Mouse (Mus musculus) limb, embryonic 13.5 days (tissue): ENCODE measurements around the gene Cx3cr1. TPM values are rescaled to one million over a fixed set of nuclear protein-coding genes. Genes with fewer than 3 reads are reported as not detected.
"Not testable (repeated sequence)": the region's sequence is repeated elsewhere in the genome, so short reads cannot be mapped to it uniquely, and the experiment has no call there.

Source experiments
- ATAC-seq: fragments of 200-750 bp; cut with Nextera tagmentation; 2 replicates; pipeline ENCODE4 v1.8.0; 2017; ENCODE audit warnings: low read depth, moderate number of reproducible peaks, moderate TSS enrichment; ENCODE audit not compliant: low FRiP score
- H3K27ac ChIP-seq: fragments of 300-500 bp; sonication (generic); 2 replicates; pipeline ENCODE4 v1.5.1; 2015; ENCODE audit warnings: inconsistent platforms, mild to moderate bottlenecking, moderate library complexity
- H3K27me3 ChIP-seq: fragments of 300-500 bp; sonication (generic); 2 replicates; pipeline ENCODE4 v1.6.1; 2015; ENCODE audit warnings: mild to moderate bottlenecking, inconsistent platforms
- H3K36me3 ChIP-seq: fragments of 300-500 bp; sonication (generic); 2 replicates; pipeline ENCODE4 v1.6.1; 2015; ENCODE audit warnings: inconsistent platforms, mild to moderate bottlenecking, moderate library complexity
- H3K4me1 ChIP-seq: fragments of 300-500 bp; sonication (generic); 2 replicates; pipeline ENCODE4 v1.6.1; 2015; ENCODE audit warnings: inconsistent platforms
- H3K4me2 ChIP-seq: fragments of 300-500 bp; sonication (generic); replicated peaks from 2 replicates; pipeline ENCODE4 v1.6.1; 2015; ENCODE audit warnings: inconsistent platforms, mild to moderate bottlenecking, moderate library complexity
- H3K4me3 ChIP-seq: fragments of 300-500 bp; sonication (generic); 2 replicates; pipeline ENCODE4 v1.5.1; 2015; ENCODE audit warnings: moderate library complexity, mild to moderate bottlenecking, inconsistent platforms
- H3K9ac ChIP-seq: fragments of 300-500 bp; sonication (generic); 2 replicates; pipeline ENCODE4 v1.6.1; 2015; ENCODE audit warnings: mild to moderate bottlenecking, inconsistent platforms
- H3K9me3 ChIP-seq: fragments of 300-500 bp; sonication (generic); 2 replicates; pipeline ENCODE4 v1.6.1; 2016; ENCODE audit warnings: inconsistent platforms
- WGBS: fragments of 180-500 bp; shearing (Covaris S2); methylation state at CpG from one replicate; pipeline ENCODE4 v1.1.7; 2015; 5-methylcytosine and 5-hydroxymethylcytosine counted together
- polyA plus RNA-seq: library from polyadenylated mRNA; unstranded; fragments of >200 nt; fragmentation: Nextera tagmentation; extraction: Ambion mirVana; gene quantifications from 2 replicates; pipeline ENCODE4 v1.2.1, GENCODE M21; 2015

Gene Cx3cr1
- polyA plus RNA-seq, 1 experiment from 2014 or later = 11.0 TPM

DNA sequence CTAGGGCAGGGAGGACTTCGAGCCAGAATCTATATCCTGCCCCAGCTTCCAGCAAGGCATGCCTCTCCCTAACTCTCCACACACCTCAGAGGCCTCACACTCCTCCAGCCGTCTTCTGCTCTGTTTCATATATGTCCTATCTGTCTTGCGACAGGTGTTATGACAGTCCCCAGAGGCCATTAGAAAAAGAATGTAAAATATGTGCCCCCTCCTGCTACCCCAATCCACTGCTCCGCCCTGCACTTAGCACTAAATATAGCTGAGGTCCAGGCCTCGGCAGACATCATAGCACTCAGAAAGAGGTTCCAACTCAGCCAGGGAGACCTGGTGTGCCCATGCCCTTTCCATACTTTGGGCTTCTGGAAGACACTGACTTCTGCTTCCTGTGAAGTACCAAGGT, 48.5 kb downstream of the Cx3cr1 start:
- Histone ChIP-seq H3K9me3 (no peaks in the 10 kb centered on the region), H3K36me3 (no peaks in the 10 kb centered on the region), H3K4me3 (no peak overlapping the region), H3K4me2 (no peak overlapping the region), H3K9ac (no peak overlapping the region), H3K27ac (peak overlapping the region; percentile 67; the same call in 1 of the 2 replicates), H3K4me1 (peaks cover 15% of the 10 kb centered on the region), H3K27me3 (no peaks in the 10 kb centered on the region)
- 64% methylated on average over 5 of the region's 5 CpGs for WGBS
- peak; percentile 26; the same call in 1 of the 2 replicates for ATAC-seq

DNA sequence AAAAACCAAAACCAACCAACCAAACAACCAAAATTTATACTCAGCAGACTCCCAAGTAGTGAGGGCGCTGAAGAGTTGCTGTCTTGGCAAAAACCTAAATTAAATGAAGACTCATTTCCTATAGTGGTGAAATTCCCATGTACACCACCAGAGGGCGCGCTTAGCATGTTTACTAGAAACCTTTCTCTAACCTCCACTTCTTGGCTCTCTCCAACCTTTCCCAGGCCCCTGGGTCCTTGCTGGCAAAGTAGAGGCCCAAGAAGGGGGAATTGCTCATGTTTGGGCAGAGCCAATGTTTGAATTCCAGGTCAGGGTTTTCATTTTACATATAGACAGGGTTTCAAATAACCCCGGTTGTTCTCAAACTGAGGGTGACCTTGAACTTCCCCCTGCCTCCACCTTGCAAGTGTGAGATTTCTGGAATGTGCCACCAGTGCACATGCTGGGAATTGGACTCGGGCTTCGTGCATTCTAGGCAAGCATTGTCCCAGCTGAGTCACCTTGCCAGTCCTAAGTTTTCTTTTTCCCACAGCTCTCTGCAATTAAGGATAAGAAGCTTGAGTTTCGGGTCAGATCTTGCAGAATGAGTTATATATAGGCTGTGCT, 49.3 kb downstream of the Cx3cr1 start:
- Histone ChIP-seq H3K27ac (peak overlapping the region; percentile 67), H3K4me2 (no peak overlapping the region), H3K36me3 (no peaks in the 10 kb centered on the region), H3K27me3 (no peaks in the 10 kb centered on the region), H3K4me1 (peaks cover 15% of the 10 kb centered on the region), H3K9ac (no peak overlapping the region), H3K4me3 (no peak overlapping the region), H3K9me3 (no peaks in the 10 kb centered on the region)
- 34% methylated on average over 7 of the region's 7 CpGs for WGBS
- no peak for ATAC-seq

DNA sequence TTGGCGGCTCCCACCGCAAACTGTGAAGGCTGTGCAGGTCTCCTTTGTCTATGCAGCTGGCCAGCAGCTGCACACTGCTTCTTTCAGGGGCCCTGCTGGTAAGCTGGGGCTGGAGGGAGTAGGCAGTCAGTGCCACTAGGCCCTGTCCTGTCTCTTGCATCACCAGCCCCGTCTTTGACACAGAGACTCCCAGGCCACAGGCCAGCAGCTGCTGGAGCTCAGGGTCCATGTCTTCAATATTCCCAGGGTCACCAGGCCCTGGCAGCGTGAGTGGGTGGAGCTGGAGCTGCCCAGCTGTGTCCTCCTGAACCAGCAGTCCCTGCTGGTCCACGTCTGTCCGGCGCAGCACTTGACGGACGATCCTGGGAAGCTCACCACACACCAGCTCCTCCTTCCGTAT, 52.7 kb downstream of the Cx3cr1 start:
- no peaks in the 10 kb centered on the region for H3K9me3 ChIP-seq
- no peak overlapping the region for H3K27ac ChIP-seq
- 76% methylated on average over 10 of the region's 10 CpGs for WGBS
- no peak overlapping the region for H3K4me2 ChIP-seq
- no peaks in the 10 kb centered on the region for H3K36me3 ChIP-seq
- no peak overlapping the region for H3K4me3 ChIP-seq
- H3K27me3 ChIP-seq = 0 out of 2 replicates have a peak, but pooled peaks cover 4% of the 10 kb centered on the region
- no peak overlapping the region for H3K9ac ChIP-seq
- H3K4me1 ChIP-seq = peaks cover 15% of the 10 kb centered on the region
- no peak for ATAC-seq

DNA sequence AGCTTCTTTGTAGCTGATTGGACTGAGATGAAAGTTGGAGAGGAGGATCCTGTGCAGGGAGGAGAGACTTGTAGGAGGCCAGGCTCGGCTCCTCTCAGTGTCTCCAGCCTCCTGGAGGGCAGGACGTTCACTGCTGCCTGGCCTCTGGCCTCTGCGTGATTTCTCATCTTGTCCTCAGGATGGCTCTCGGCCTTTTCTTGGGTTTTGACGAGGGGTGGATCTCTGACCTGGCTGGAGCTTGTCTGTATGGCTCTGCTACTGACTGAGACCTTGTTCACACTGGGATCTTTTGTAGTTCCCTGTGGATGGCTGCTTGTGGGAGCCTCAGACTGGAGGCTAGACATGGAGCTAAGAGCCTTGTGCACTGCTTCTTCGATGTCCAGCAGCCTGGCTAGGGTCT, 54.9 kb downstream of the Cx3cr1 start:
- H3K36me3 ChIP-seq = no peaks in the 10 kb centered on the region
- H3K4me1 ChIP-seq = peaks cover 12% of the 10 kb centered on the region; the same call in 1 of the 2 replicates
- 0 out of 2 replicates have a peak, but pooled peaks cover 4% of the 10 kb centered on the region for H3K27me3 ChIP-seq
- no peak overlapping the region for H3K9ac ChIP-seq
- H3K9me3 ChIP-seq = no peaks in the 10 kb centered on the region
- H3K27ac ChIP-seq = no peak overlapping the region
- H3K4me2 ChIP-seq = no peak overlapping the region
- no peak overlapping the region for H3K4me3 ChIP-seq
- WGBS = 56% methylated on average over 6 of the region's 6 CpGs
- no peak for ATAC-seq

DNA sequence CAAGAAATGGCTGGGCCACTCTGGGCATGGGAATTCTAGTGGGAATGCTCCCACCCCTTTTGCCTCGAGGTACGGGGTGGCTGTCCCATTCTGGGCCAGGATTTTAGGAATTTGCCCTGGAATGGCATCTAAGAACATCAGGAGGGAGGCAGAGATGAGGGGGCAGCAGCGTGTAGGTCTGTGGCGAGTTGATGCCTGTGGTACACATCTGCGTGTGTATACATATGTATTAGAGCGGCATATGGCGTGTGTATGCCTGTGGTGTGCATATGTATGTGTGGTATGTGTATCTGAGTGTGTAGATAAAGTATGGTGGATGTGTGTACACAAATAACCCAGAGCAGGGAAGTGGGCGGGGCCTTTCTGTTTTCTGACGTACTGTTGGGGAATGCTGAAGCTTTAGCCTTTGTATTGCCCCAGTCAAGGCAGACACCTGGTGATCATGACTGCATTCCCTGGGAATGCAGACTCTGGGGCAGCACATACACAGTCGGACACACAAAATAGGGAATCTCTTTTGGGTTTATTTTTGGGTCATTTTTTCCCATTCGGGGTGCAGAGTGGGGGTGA, 56.3 kb downstream of the Cx3cr1 start:
- 69% methylated on average over 11 of the region's 11 CpGs for WGBS

DNA sequence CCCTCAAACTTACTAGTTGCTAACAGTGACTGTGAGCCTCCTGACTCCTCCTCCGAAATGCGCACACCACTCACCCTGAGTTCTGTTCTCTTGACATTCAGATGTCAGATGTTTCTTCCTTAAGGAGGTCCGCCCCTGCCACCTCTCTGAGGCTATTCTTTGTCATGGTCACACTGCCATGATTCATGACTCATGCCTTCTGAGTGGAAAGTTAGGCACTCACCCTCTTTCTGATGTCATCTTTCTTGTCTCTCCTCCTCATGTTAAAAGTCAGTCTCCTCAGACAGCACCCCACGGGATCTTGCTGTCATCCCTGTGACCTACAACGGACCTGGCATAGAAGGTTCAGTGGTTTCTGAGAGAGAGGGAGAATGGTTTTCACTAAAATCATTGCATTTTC, 56.9 kb downstream of the Cx3cr1 start:
- Histone ChIP-seq H3K27me3 (0 out of 2 replicates have a peak, but pooled peaks cover 4% of the 10 kb centered on the region), H3K9me3 (0 out of 2 replicates have a peak, but pooled peaks cover 4% of the 10 kb centered on the region), H3K9ac (no peak overlapping the region), H3K27ac (no peak overlapping the region), H3K4me1 (peaks cover 12% of the 10 kb centered on the region; the same call in 1 of the 2 replicates), H3K4me2 (no peak overlapping the region), H3K4me3 (no peak overlapping the region), H3K36me3 (no peaks in the 10 kb centered on the region)
- 75% methylated on average over 5 of the region's 5 CpGs for WGBS
- no peak for ATAC-seq

More for the DNA sequence above, 56.3 kb downstream of the Cx3cr1 start:
- no peaks in the 10 kb centered on the region for H3K9me3 ChIP-seq
- peaks cover 12% of the 10 kb centered on the region; the same call in 1 of the 2 replicates for H3K4me1 ChIP-seq
- no peak overlapping the region for H3K9ac ChIP-seq
- no peaks in the 10 kb centered on the region for H3K36me3 ChIP-seq
- no peak overlapping the region for H3K4me3 ChIP-seq
- H3K4me2 ChIP-seq = no peak overlapping the region
- ATAC-seq = no peak
- 0 out of 2 replicates have a peak, but pooled peaks cover 4% of the 10 kb centered on the region for H3K27me3 ChIP-seq
- no peak overlapping the region for H3K27ac ChIP-seq

DNA sequence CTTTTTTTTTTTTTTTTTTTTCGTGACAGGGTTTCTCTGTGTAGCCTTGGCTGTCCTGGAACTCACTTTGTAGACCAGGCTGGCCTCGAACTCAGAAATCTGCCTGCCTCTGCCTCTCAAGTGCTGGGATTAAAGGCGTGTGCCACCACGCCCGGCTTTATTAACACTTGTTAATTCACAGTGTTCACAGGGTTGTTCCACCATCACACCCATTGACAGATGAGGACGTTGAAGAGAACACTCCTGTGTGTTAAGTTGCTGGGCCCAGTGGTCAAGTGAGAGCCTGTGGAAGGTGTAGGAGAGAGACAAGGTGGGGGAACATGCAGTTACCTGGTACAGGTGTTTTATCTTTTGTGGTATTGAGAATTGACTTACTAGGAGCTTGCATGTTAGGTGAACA, 57.5 kb downstream of the Cx3cr1 start:
- 82% methylated on average over 6 of the region's 6 CpGs for WGBS
- H3K9me3 ChIP-seq, H3K9ac ChIP-seq, H3K27ac ChIP-seq, H3K4me3 ChIP-seq, H3K27me3 ChIP-seq, H3K4me2 ChIP-seq, H3K36me3 ChIP-seq, ATAC-seq: not testable (repeated sequence)
- peaks cover 12% of the 10 kb centered on the region; the same call in 1 of the 2 replicates for H3K4me1 ChIP-seq

DNA sequence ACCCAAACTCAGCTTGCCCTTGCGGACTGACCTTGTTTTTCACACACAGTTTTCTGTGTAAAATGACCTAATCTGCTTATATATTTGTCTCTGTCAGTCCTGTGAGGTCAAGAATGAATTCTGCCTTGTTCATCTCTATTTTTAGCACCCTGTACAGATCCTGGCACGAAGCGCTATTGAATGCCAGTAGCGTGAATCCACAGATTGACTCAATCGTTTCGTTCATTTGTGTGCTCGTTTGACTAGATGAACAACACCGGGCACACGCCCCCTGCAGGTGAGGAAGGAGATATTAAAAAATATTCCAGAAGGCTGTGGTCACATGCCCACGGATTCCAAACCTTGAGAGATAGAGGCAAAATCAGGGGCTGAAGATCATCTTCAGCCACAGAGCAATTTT, 58.1 kb downstream of the Cx3cr1 start:
- Histone ChIP-seq H3K4me2 (peak overlapping the region; percentile 80), H3K4me1 (peaks cover 12% of the 10 kb centered on the region; the same call in 1 of the 2 replicates), H3K27me3 (0 out of 2 replicates have a peak, but pooled peaks cover 4% of the 10 kb centered on the region), H3K9ac (no peak overlapping the region), H3K9me3 (0 out of 2 replicates have a peak, but pooled peaks cover 5% of the 10 kb centered on the region), H3K27ac (no peak overlapping the region), H3K4me3 (peak overlapping the region; percentile 44), H3K36me3 (no peaks in the 10 kb centered on the region)
- ATAC-seq = peak; percentile 30
- WGBS = 2% methylated on average over 10 of the region's 10 CpGs

DNA sequence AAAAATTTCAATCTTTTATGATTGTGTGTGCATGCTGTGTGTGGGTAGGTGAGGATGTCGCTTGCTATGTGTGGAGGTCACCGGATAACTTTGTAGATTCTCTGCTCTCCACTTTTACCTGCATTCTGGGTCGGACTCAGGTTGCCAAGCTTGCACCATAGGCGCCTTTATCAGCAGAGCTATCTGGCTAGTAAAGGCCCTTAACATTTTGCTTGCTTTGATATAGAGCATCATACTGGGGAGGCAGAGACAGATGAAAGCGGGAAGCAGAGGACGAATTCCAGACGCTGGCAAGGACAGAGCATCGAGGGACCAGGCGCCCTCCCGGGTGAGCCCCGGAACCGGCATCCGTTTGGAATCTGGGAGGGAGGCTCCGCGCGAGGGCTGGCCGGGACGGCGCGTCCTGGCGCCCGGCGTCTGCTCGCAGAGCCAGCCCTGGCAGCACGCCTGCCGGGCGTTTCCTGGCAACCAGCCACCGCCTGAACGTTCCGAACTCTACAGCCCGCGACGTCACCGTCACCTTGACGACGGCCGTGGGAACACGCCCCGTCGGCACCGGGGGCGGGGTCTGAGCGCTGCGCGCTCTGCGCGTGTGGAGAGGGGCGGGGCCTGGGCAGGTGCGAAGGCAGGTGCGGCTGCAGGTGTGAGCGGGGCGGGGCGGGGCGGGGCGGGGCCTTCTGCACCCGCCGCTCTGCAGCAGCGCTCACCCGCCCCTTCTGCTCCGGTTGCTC, 58.7 kb downstream of the Cx3cr1 start:
- Histone ChIP-seq H3K9me3 (0 out of 2 replicates have a peak, but pooled peaks cover 5% of the 10 kb centered on the region), H3K36me3 (no peaks in the 10 kb centered on the region), H3K4me2 (peak overlapping the region; percentile 80), H3K27ac (peak overlapping the region; percentile 67), H3K9ac (peak overlapping the region; percentile 50; the same call in 1 of the 2 replicates), H3K4me3 (peak overlapping the region; percentile 44), H3K27me3 (0 out of 2 replicates have a peak, but pooled peaks cover 4% of the 10 kb centered on the region), H3K4me1 (peaks cover 15% of the 10 kb centered on the region; the same call in 1 of the 2 replicates)
- 4% methylated on average over 41 of the region's 60 CpGs for WGBS
- peak; percentile 91 for ATAC-seq

DNA sequence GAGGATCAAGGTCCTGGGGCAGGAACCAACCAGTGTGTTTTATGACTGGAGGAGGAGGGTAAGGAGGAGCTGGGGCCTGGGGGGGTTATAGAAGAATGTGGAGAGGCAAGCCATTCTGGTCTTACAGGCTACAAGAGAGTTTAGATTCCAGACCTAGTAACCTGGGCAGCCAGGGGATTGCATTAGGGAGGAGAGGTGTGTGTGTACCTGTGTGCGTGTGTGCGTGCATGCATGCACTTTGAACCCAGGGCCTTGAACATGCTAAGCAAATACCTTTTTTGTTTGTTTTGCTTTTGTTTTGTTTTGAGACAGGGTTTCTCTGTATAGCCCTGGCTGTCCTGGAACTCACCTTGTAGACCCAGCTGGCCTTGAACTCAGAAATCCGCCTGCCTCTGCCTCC, 59.8 kb downstream of the Cx3cr1 start:
- WGBS = 94% methylated on average over 3 of the region's 3 CpGs
- H3K9ac ChIP-seq = no peak overlapping the region
- 0 out of 2 replicates have a peak, but pooled peaks cover 4% of the 10 kb centered on the region for H3K27me3 ChIP-seq
- no peaks in the 10 kb centered on the region for H3K36me3 ChIP-seq
- H3K4me1 ChIP-seq = peaks cover 18% of the 10 kb centered on the region; the same call in 1 of the 2 replicates
- ATAC-seq = no peak
- H3K4me2 ChIP-seq = no peak overlapping the region
- H3K9me3 ChIP-seq = 0 out of 2 replicates have a peak, but pooled peaks cover 5% of the 10 kb centered on the region
- H3K4me3 ChIP-seq = no peak overlapping the region
- no peak overlapping the region for H3K27ac ChIP-seq

DNA sequence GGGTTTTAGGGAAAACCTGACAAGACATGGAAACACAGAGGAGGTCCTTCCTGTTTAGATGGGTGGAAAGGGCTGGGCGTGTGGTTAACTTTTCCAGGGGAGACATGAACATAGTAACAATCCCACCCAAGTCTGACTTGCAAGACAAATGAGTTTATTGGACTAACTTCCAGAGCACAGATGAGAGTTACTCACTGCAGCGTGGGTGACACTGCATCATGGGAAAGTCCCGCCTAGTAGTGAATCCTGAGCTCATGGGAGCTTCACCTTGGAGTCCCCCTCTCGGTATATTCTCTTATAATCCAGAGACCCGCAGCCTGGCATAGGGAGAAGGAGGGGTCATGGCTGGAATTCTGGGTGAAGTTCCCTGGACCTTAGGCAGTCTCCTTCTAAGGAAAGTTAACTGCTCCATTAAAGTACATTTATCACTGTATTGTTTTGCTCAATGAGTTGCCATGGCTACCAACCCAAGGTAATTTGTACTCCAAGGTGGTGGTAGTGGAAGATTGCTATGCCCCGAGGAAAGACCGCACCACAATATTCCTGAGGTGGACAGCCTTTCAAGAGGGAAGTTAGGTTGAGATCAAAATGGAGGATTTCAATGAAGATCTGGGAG, 60.3 kb downstream of the Cx3cr1 start:
- Histone ChIP-seq H3K27me3 (0 out of 2 replicates have a peak, but pooled peaks cover 4% of the 10 kb centered on the region), H3K9me3 (0 out of 2 replicates have a peak, but pooled peaks cover 5% of the 10 kb centered on the region), H3K4me3 (no peak overlapping the region), H3K27ac (no peak overlapping the region), H3K4me2 (no peak overlapping the region), H3K36me3 (no peaks in the 10 kb centered on the region), H3K9ac (no peak overlapping the region), H3K4me1 (peaks cover 18% of the 10 kb centered on the region; the same call in 1 of the 2 replicates)
- no peak for ATAC-seq
- 70% methylated on average over 7 of the region's 7 CpGs for WGBS
